Mouse (Mus musculus): ENCODE results near the gene Gtpbp10. TPM values are rescaled to one million over a fixed set of nuclear protein-coding genes. Genes with fewer than 3 reads are reported as not detected.

Gene Gtpbp10
- polyA plus RNA-seq, 1 experiment = 6.6 TPM

DNA sequence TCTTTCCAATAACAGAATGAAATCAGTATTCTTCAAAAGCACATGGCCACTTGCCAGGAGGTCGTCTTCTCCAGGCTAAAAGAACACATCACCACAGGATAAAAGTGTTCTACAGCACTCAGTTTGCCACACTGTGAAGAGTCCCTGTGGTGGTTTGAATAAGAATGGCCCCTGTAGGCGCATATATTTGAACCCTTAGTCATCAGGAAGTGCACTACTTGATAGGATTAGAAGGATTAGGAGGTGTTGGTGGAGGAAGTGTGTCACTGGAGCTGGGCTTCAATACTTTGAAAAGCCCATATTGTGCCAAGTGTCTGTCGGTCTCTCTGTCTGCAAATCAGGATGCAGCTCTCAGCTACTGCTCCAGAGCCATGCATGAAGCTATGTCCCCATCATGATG is 19.0 kb downstream of the Gtpbp10 start:
- WGBS = 77% methylated on average over 3 of the region's 3 CpGs
- H3K27ac ChIP-seq (ENCODE audit: insufficient read depth, low read depth, low read length) = no peak overlapping the region
- no peaks in the 10 kb centered on the region for H3K27me3 ChIP-seq (replicated peaks; ENCODE audit: control insufficient read depth, insufficient read depth, low read length)
- H3K36me3 ChIP-seq (ENCODE audit: control insufficient read depth, insufficient read depth, low read length) = peaks cover 2% of the 10 kb centered on the region
- no peak overlapping the region for H3K4me3 ChIP-seq (ENCODE audit: insufficient read depth, low read depth, low read length)
- no peak for DNase-seq
- TF ChIP-seq POLR2A (IDR thresholded peaks at IDR 0.05; ENCODE audit: low read depth, low read length) (no peak), CTCF (conservative IDR thresholded peaks at IDR 0.05; ENCODE audit: insufficient read depth, insufficient read length, low read depth, low read length) (no peak)
- H3K4me1 ChIP-seq (ENCODE audit: control insufficient read depth, insufficient read depth, low read length) = no peaks in the 10 kb centered on the region; the same call in 1 of the 2 replicates

DNA sequence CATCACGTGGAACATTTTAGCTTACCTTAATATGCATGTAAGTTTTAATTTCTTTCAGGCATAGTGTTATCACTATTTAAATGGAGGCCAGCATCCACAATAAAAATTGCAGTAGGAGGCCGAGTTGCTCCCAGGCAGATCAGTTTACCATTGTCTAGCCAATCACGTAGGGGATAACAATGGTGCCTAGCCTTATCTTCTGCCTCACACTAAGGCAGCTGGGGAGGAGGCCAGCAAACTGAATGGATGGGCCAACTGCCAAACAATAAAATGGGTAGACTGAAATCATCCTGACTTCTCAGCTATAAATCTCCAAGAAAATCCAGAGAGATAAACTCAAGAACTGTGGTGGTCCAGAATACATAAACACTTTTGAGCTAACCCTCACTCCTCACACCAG is 19.6 kb downstream of the Gtpbp10 start:
- Histone ChIP-seq H3K4me1 (ENCODE audit: control insufficient read depth, insufficient read depth, low read length) (no peaks in the 10 kb centered on the region; the same call in 1 of the 2 replicates), H3K4me3 (ENCODE audit: insufficient read depth, low read depth, low read length) (no peak overlapping the region), H3K27me3 (replicated peaks; ENCODE audit: control insufficient read depth, insufficient read depth, low read length) (no peaks in the 10 kb centered on the region), H3K36me3 (ENCODE audit: control insufficient read depth, insufficient read depth, low read length) (peaks cover 2% of the 10 kb centered on the region), H3K27ac (ENCODE audit: insufficient read depth, low read depth, low read length) (no peak overlapping the region)
- no peak for DNase-seq
- TF ChIP-seq POLR2A (IDR thresholded peaks at IDR 0.05; ENCODE audit: low read depth, low read length) (no peak), CTCF (conservative IDR thresholded peaks at IDR 0.05; ENCODE audit: insufficient read depth, insufficient read length, low read depth, low read length) (no peak)
- 87% methylated on average over 3 of the region's 3 CpGs for WGBS

DNA sequence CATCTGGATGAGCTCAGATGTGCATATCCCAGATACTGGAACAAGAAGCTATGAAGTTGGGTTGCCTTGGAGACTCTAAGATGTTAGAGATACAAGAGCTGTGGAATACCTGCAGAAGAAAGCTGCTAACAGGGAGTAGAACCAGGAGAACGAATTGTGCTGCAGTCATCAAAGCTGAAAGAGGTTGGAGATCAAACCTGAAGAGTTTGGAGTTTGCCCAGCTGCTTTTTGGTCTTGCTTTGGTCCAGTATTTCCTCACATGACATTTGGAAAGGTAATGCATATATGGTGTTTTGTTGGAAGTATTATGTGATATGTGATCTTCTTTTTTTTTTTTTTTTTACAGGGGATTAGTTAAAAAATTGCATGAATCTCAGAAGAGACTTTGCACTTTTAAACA is 23.2 kb downstream of the Gtpbp10 start:
- 76% methylated on average over 1 of the region's 1 CpGs for WGBS

DNA sequence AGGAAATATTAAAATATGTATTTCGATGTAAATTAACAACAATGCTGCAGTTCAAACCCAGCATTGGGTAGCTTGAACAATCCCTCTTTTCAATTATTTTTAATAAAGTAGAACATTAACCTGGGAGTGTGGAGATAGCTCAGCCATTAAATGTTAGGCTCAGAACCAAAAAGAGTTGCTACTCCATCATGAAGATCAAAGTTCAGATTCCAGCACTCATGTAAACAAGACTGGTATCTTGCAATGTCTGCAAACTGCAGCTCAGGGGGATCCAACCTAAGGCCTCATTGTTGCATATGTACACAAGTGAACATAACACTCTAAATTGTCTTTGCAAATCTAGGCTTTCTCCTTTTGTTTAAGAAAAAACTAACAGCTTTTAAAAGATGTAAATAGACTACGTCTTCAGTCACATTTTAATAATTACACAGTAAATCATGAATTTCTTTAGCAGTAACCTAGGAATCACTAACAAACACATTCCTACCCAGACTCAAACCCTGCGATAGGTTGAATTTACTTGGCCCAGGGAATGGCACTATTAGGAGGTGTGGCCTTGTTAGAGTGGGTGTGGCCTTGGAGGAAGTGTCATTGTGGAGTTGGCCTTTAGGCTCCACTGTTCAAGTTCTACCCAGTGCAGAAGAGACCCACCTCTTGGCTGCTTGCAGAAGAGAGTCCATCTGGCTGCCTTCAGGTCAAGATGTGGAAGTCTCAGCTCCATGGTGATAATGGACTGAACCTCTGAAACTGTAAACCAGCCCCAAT is 25.5 kb downstream of the Gtpbp10 start:
- TF ChIP-seq CTCF (conservative IDR thresholded peaks at IDR 0.05; ENCODE audit: insufficient read depth, insufficient read length, low read depth, low read length) (no peak), POLR2A (IDR thresholded peaks at IDR 0.05; ENCODE audit: low read depth, low read length) (no peak)
- peak; percentile 88 for DNase-seq
- Histone ChIP-seq H3K4me1 (ENCODE audit: control insufficient read depth, insufficient read depth, low read length) (peaks cover 5% of the 10 kb centered on the region; the same call in 1 of the 2 replicates), H3K27me3 (replicated peaks; ENCODE audit: control insufficient read depth, insufficient read depth, low read length) (no peaks in the 10 kb centered on the region), H3K4me3 (ENCODE audit: insufficient read depth, low read depth, low read length) (no peak overlapping the region), H3K36me3 (ENCODE audit: control insufficient read depth, insufficient read depth, low read length) (peaks cover 2% of the 10 kb centered on the region), H3K27ac (ENCODE audit: insufficient read depth, low read depth, low read length) (peak overlapping the region; percentile 88)
- 47% methylated on average over 3 of the region's 3 CpGs for WGBS

More for the DNA sequence above, 23.2 kb downstream of the Gtpbp10 start:
- H3K27me3 ChIP-seq (replicated peaks; ENCODE audit: control insufficient read depth, insufficient read depth, low read length) = no peaks in the 10 kb centered on the region
- H3K4me1 ChIP-seq (ENCODE audit: control insufficient read depth, insufficient read depth, low read length) = peaks cover 5% of the 10 kb centered on the region; the same call in 1 of the 2 replicates
- peak; percentile 70 for DNase-seq
- H3K4me3 ChIP-seq (ENCODE audit: insufficient read depth, low read depth, low read length) = no peak overlapping the region
- no peak overlapping the region for H3K27ac ChIP-seq (ENCODE audit: insufficient read depth, low read depth, low read length)
- H3K36me3 ChIP-seq (ENCODE audit: control insufficient read depth, insufficient read depth, low read length) = peaks cover 2% of the 10 kb centered on the region
- TF ChIP-seq POLR2A (IDR thresholded peaks at IDR 0.05; ENCODE audit: low read depth, low read length) (no peak), CTCF (conservative IDR thresholded peaks at IDR 0.05; ENCODE audit: insufficient read depth, insufficient read length, low read depth, low read length) (no peak)

DNA sequence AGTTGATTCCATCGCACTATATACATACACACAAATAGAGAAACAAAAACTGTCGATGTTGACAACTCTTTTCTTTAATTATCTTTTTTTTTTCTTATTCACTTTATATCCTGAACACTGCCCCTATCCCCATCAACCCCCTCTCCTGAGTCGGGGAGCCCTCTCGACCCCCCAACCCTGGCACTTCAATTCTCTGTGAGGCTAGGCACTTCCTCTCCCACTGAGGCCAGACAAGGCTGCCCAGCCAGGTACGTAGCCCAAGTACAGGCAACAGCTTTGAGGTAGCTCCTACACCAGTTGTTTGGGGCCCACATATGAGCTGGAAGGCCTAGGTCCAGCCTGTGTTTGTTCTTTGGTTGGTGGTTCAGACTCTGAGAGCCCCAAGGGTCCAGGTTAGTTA is 43.9 kb downstream of the Gtpbp10 start:
- TF ChIP-seq POLR2A (IDR thresholded peaks at IDR 0.05; ENCODE audit: low read depth, low read length) = no peak
- TF ChIP-seq CTCF (conservative IDR thresholded peaks at IDR 0.05; ENCODE audit: insufficient read depth, insufficient read length, low read depth, low read length) = no peak
- WGBS = 82% methylated on average over 5 of the region's 5 CpGs

DNA sequence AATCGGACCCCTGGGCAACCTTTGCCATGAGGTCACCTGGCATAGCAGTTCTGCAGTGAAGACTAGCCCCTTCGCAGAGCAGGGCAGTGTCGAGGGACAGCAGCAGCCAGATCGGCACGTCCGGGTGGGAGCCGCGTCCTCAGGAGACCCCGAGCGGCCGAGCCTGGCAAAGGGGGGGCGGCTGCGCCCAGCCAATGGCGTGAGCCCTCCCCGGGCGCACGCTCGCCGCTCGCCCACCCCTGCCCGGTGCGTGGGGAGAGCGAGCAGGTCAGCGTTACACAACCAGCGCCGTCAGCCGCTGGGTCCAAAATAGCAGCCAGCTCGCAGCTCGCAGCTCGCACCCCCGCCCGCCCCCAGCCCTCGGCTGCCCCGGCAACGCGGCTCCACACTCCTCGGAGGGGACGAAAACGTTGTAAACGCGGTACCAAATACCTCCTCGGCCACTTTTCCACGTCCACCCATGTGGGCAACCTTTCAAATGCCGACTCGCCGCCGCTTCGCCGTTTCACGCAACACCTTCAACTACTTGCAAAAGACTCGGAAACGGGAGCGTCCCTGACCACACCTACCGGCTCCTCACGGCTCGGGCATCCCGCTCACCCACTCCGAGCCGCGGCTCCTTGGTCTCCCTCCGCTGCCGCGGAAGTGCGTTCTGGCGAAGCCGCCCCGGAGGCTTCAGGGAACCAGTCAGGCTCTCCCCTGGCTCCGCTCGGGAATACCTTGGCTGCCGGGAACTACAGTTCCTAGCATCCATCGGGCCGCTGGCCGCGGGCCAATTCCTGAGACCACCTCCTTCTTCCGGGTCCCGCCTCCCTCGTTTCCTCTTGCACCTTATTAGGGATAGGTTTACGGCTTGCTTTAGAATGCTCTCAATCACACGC is 44.9 kb downstream of the Gtpbp10 start, which contains the start of gene Cldn12:
TSS of gene Cldn12 (minus strand) at position 763 of the 881 bp plus-strand sequence.
- TF ChIP-seq CTCF (conservative IDR thresholded peaks at IDR 0.05; ENCODE audit: insufficient read depth, insufficient read length, low read depth, low read length) (no peak), POLR2A (IDR thresholded peaks at IDR 0.05; ENCODE audit: low read depth, low read length) (peak; percentile 57)
- WGBS = under 1% methylated on average over 79 of the region's 79 CpGs
- no peaks in the 10 kb centered on the region for H3K36me3 ChIP-seq (ENCODE audit: control insufficient read depth, insufficient read depth, low read length)
- H3K27ac ChIP-seq (ENCODE audit: insufficient read depth, low read depth, low read length) = peak within 1 kb of the TSS; percentile 81
- H3K4me1 ChIP-seq (ENCODE audit: control insufficient read depth, insufficient read depth, low read length) = no peaks in the 10 kb centered on the region
- peak; percentile 98 for DNase-seq
- H3K4me3 ChIP-seq (ENCODE audit: insufficient read depth, low read depth, low read length) = peak within 1 kb of the TSS; percentile 75
- no peaks in the 10 kb centered on the region for H3K27me3 ChIP-seq (replicated peaks; ENCODE audit: control insufficient read depth, insufficient read depth, low read length)

More for the DNA sequence above, 43.9 kb downstream of the Gtpbp10 start:
- no peak overlapping the region for H3K27ac ChIP-seq (ENCODE audit: insufficient read depth, low read depth, low read length)
- no peaks in the 10 kb centered on the region for H3K36me3 ChIP-seq (ENCODE audit: control insufficient read depth, insufficient read depth, low read length)
- no peaks in the 10 kb centered on the region for H3K27me3 ChIP-seq (replicated peaks; ENCODE audit: control insufficient read depth, insufficient read depth, low read length)
- no peaks in the 10 kb centered on the region for H3K4me1 ChIP-seq (ENCODE audit: control insufficient read depth, insufficient read depth, low read length)
- H3K4me3 ChIP-seq (ENCODE audit: insufficient read depth, low read depth, low read length) = no peak overlapping the region
- no peak for DNase-seq

Measured in kidney, adult 2 months (tissue).